Mouse (Mus musculus) embryonic facial prominence, embryonic 11.5 days (tissue): ENCODE data around the gene Hoxc10. TPM values are rescaled to one million over a fixed set of nuclear protein-coding genes. Genes with fewer than 3 reads are reported as not detected.

Experiments
- ATAC-seq: fragments of 200-750 bp; cut with Nextera tagmentation; replicated peaks from 2 replicates; pipeline ENCODE4 v1.8.0; 2017; ENCODE audit warnings: low read depth; ENCODE audit not compliant: insufficient number of reproducible peaks, low FRiP score, low TSS enrichment
- DNase-seq: peaks from one replicate; pipeline ENCODE4 v3.0.0-alpha.2; 2015; ENCODE audit warnings: low spot score
- H3K27ac ChIP-seq: fragments of 300-500 bp; sonication (generic); replicated peaks from 2 replicates; pipeline ENCODE4 v1.5.1; 2014; ENCODE audit warnings: mild to moderate bottlenecking, low read depth, low read length, control low read depth
- H3K27me3 ChIP-seq: fragments of 300-500 bp; sonication (generic); 2 replicates; pipeline ENCODE4 v1.6.1; 2014; ENCODE audit warnings: mild to moderate bottlenecking, low read length, moderate library complexity, mixed read lengths; ENCODE audit not compliant: control insufficient read depth, insufficient read depth
- H3K36me3 ChIP-seq: fragments of 300-500 bp; sonication (generic); replicated peaks from 2 replicates; pipeline ENCODE4 v1.6.1; 2014; ENCODE audit warnings: low read depth, mild to moderate bottlenecking, low read length, moderate library complexity, mixed read lengths; ENCODE audit not compliant: control insufficient read depth, insufficient read depth
- H3K4me1 ChIP-seq: fragments of 300-500 bp; sonication (generic); 2 replicates; pipeline ENCODE4 v1.6.1; 2014; ENCODE audit warnings: low read length, mixed read lengths; ENCODE audit not compliant: control insufficient read depth, insufficient read depth
- H3K4me2 ChIP-seq: fragments of 300-500 bp; sonication (generic); 2 replicates; pipeline ENCODE4 v1.6.1; 2014; ENCODE audit warnings: low read depth, mild to moderate bottlenecking, control low read depth, low read length, moderate library complexity
- H3K4me3 ChIP-seq: fragments of 300-500 bp; sonication (generic); 2 replicates; pipeline ENCODE4 v1.5.1; 2014; ENCODE audit warnings: low read depth, low read length, control low read depth
- H3K9ac ChIP-seq: fragments of 300-500 bp; sonication (generic); replicated peaks from 2 replicates; pipeline ENCODE4 v1.6.1; 2014; ENCODE audit warnings: mild to moderate bottlenecking, control low read depth, low read length
- H3K9me3 ChIP-seq: fragments of 300-500 bp; sonication (generic); replicated peaks from 2 replicates; pipeline ENCODE4 v1.6.1; 2016; ENCODE audit warnings: mild to moderate bottlenecking, low read length, inconsistent platforms, mixed read lengths; ENCODE audit not compliant: control insufficient read depth
- WGBS: fragments of 180-500 bp; shearing (Covaris S2); extraction: QIAGEN DNeasy Blood & Tissue Kit; methylation state at CpG from one replicate; pipeline ENCODE4 v1.1.7; 2014; 5-methylcytosine and 5-hydroxymethylcytosine counted together
- polyA plus RNA-seq: library from polyadenylated mRNA; unstranded; fragments of >200 nt; fragmentation: Nextera tagmentation; extraction: Ambion mirVana; gene quantifications from 2 replicates; pipeline ENCODE4 v1.2.1, GENCODE M21; 2014

The Hoxc10 gene
- polyA plus RNA-seq, 1 experiment from 2014 or later, result not detected

DNA sequence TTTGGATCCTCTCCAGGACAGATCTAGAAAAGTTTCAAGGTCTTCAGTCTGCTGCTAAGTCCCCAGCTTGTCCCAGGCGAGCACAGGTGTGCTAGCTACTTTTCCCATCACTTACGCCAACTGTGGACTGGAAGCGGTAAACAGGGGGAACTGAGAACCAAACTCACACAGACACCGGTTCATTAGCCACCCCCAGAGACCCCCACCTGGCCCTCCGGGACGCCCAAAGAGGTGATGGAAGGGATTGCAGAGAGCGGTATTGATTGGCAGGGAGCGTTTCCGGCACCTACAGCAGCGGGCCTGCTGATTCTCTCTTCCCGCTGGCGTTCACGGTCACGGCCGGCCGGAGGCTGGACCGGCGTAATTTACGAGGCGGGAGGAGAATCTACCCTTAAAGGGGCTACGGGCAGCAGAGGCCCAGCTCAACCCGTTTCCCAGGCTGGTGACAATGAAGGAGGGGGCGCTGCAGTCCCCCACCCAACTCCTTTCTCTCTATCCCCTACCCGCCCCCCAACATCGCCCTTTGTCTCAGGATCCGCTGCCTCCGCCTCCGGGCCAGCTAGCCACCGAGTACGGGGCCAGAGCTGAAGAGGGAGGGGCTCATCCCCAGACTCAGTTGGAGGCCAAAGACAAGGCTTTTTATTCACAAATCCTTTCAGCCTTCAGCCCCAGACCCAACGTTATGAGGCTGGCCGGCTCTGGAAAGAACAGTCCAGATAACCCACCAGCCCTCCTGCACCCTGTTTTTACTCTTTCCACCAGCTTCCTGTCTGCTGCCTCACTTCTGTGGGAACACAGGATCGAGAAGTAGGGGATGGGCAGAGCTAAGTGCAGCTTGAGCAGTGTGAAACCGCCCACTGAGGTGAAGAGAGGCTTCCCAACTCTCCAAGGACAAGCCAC lies 27.1 kb upstream of the Hoxc10 start:
- Histone ChIP-seq H3K36me3 (no peaks in the 10 kb centered on the region), H3K4me2 (no peak overlapping the region), H3K4me1 (no peaks in the 10 kb centered on the region; the same call in 1 of the 2 replicates), H3K9me3 (no peaks in the 10 kb centered on the region), H3K27me3 (peaks cover 96% of the 10 kb centered on the region), H3K27ac (no peak overlapping the region), H3K4me3 (no peak overlapping the region), H3K9ac (no peak overlapping the region)
- no peak for DNase-seq
- WGBS, result 1% methylated on average over 33 of the region's 34 CpGs
- no peak for ATAC-seq

- no peaks in the 10 kb centered on the region; the same call in 1 of the 2 replicates for H3K4me1 ChIP-seq
- H3K27me3 ChIP-seq, result peaks cover 99% of the 10 kb centered on the region
- no peaks in the 10 kb centered on the region for H3K36me3 ChIP-seq
- 1% methylated on average over 46 of the region's 53 CpGs for WGBS
- H3K27ac ChIP-seq, result no peak overlapping the region
- ATAC-seq (no peak), DNase-seq (no peak)
- H3K4me2 ChIP-seq, result no peak overlapping the region
- no peaks in the 10 kb centered on the region for H3K9me3 ChIP-seq
- no peak overlapping the region for H3K9ac ChIP-seq
- 0 out of 2 replicates have a peak overlapping the region, but pooled peaks have one; percentile 6 for H3K4me3 ChIP-seq
Measured at GRCm38 (mm10) chr15:102942739-102943467, 23.7 kb upstream of the Hoxc10 start.

GRCm38 (mm10) chr15:102943468-102943813 lies 23.2 kb upstream of the Hoxc10 start:
- WGBS, result 4% methylated on average over 5 of the region's 5 CpGs
- no peak overlapping the region for H3K9ac ChIP-seq

DNA sequence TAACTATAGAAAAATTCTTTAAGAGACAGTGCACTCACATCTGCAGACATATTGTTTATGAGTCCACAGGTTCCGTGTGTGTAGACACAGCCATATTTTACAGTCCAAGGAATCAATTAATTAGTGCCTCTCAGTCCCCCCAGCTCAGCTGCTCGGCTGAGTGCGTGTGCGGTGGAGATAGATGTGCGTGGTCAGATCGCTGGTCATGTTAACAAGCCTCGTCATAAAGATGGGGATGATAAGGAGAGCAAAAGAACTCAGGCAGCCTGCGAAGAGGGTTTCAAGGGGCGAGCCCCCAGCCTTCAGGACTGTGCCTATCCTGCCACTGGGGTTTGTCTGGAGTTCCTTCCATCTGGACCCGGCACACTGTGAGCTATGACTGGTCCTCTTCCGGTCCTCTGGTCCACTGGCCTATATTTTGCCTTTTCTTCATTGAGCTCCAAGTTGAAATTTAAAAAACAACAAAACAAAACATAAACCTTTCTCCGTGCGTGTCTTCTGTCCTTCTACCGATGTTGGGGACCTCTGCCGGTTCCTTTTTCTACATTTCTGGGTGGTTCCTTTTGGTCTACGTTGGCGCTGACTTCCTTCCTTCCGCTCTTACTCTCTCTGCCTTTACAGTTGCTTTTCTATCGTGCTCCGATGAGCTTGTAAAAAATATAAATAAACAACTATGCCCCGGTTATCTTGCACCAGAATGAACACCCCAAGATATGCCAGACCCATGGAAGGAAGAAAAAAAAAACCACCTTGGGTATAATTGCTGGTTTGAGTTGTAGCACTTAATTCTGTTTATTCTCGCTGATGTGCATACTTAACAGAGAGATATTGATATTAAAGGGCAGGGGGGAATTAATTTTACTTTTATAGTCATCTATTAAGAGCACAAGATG lies 21.2 kb upstream of the Hoxc10 start:
- no peak overlapping the region for H3K4me2 ChIP-seq
- no peaks in the 10 kb centered on the region; the same call in 1 of the 2 replicates for H3K4me1 ChIP-seq
- H3K36me3 ChIP-seq, result no peaks in the 10 kb centered on the region
- H3K4me3 ChIP-seq, result no peak overlapping the region
- H3K27me3 ChIP-seq, result peaks cover 99% of the 10 kb centered on the region
- no peak overlapping the region for H3K9ac ChIP-seq
- DNase-seq (no peak), ATAC-seq (no peak)
- 11% methylated on average over 22 of the region's 22 CpGs for WGBS
- H3K27ac ChIP-seq, result no peak overlapping the region
- H3K9me3 ChIP-seq, result no peaks in the 10 kb centered on the region

More at GRCm38 (mm10) chr15:102943468-102943813, 23.2 kb upstream of the Hoxc10 start:
- Histone ChIP-seq H3K4me3 (no peak overlapping the region), H3K36me3 (no peaks in the 10 kb centered on the region), H3K9me3 (no peaks in the 10 kb centered on the region), H3K4me2 (no peak overlapping the region), H3K27ac (no peak overlapping the region), H3K27me3 (peaks cover 99% of the 10 kb centered on the region), H3K4me1 (no peaks in the 10 kb centered on the region; the same call in 1 of the 2 replicates)
- ATAC-seq (no peak), DNase-seq (no peak)

GRCm38 (mm10) chr15:102947276-102947675 lies 19.3 kb upstream of the Hoxc10 start:
- H3K9ac ChIP-seq, result no peak overlapping the region
- H3K4me3 ChIP-seq, result no peak overlapping the region
- WGBS, result 1% methylated on average over 9 of the region's 9 CpGs
- peaks cover 99% of the 10 kb centered on the region for H3K27me3 ChIP-seq
- no peaks in the 10 kb centered on the region; the same call in 1 of the 2 replicates for H3K4me1 ChIP-seq
- ATAC-seq (no peak), DNase-seq (no peak)
- no peak overlapping the region for H3K27ac ChIP-seq
- no peaks in the 10 kb centered on the region for H3K36me3 ChIP-seq
- H3K9me3 ChIP-seq, result no peaks in the 10 kb centered on the region
- H3K4me2 ChIP-seq, result no peak overlapping the region

DNA sequence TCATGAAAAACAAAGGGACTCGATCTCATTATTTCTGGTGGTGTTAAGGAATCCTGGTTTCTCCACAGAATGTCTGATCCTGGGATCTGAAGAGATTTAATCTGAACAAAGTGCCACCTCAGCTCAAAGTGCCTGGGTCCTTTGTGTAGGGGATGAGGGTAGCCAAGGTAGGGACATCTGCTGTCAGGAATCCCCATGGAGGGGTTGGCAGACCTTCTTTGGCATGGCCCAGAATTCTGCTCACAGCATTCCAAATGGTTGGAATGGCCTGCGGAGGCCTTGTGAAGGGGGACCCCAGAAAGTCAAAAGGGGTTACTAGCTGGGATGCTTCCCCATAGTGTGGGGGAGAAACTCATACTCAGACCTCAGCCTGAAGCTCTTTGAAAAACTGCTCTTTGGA lies 17.8 kb upstream of the Hoxc10 start:
- H3K36me3 ChIP-seq, result no peaks in the 10 kb centered on the region
- H3K4me2 ChIP-seq, result no peak overlapping the region
- no peak overlapping the region for H3K4me3 ChIP-seq
- H3K9ac ChIP-seq, result no peak overlapping the region
- no peak for ATAC-seq
- no peaks in the 10 kb centered on the region for H3K4me1 ChIP-seq
- peaks cover 98% of the 10 kb centered on the region for H3K27me3 ChIP-seq
- H3K9me3 ChIP-seq, result no peaks in the 10 kb centered on the region
- no peak for DNase-seq
- WGBS, result 11% methylated on average over 2 of the region's 2 CpGs
- H3K27ac ChIP-seq, result no peak overlapping the region

DNA sequence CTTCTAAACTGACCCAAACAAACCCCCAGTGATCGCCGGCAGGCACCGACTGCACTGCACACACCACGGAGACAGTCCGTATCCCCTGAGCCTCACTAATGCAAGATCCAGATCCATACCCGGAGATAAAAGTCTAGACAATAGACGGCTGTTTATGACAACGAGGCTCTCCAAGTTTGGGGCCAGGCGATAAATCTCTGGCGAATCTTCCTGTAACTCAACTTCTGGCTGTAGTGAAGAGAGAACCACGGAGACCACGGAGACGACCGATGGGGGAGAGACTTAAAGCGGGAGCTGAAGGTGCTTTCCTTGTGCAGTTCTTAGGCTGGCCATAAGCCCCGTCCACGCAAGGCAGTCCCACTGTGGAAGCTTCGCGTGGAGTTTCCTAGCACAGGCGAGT lies 16.9 kb upstream of the Hoxc10 start:
- no peak overlapping the region for H3K4me3 ChIP-seq
- H3K27me3 ChIP-seq, result peaks cover 98% of the 10 kb centered on the region
- DNase-seq (no peak), ATAC-seq (no peak)
- WGBS, result under 1% methylated on average over 20 of the region's 20 CpGs
- no peak overlapping the region for H3K9ac ChIP-seq
- H3K27ac ChIP-seq, result no peak overlapping the region
- no peak overlapping the region for H3K4me2 ChIP-seq
- no peaks in the 10 kb centered on the region for H3K9me3 ChIP-seq
- H3K4me1 ChIP-seq, result no peaks in the 10 kb centered on the region
- no peaks in the 10 kb centered on the region for H3K36me3 ChIP-seq
